Comparison of ENCODE assay signal across 16 mouse cellular contexts in genomic region chr17:15461921-15462495, GRCm38 (mm10). TPM values are rescaled to one million over a fixed set of nuclear protein-coding genes. Genes with fewer than 3 reads are reported as not detected.
DNase-seq lines count a peak whose midpoint lies in the region; ATAC-seq and TF ChIP-seq lines count a peak whose summit lies in the region.
"Had no signal": no experiment of that assay in that cellular context is flagged by ENCODE, and none has a peak within 500 bp of the region (broad histone marks: within the 10 kb centered on the region; RNA-seq: fewer than 3 reads in every experiment).

No protein-coding gene starts in this region.

- H3K36me3 ChIP-seq in limb, embryonic 13.5 days = peaks cover 7% of the 10 kb centered on the region; the same call in 1 of the 2 replicates
- peaks cover 15% of the 10 kb centered on the region for H3K36me3 ChIP-seq in limb, embryonic 10.5 days
- H3K36me3 ChIP-seq in heart, embryonic 12.5 days = peaks cover 4% of the 10 kb centered on the region
- H3K36me3 ChIP-seq in myocyte (ENCODE audit: control insufficient read depth, insufficient read depth) = no peaks in the 10 kb centered on the region
- no peaks in the 10 kb centered on the region for H3K36me3 ChIP-seq in kidney, adult 2 months (ENCODE audit: control insufficient read depth, insufficient read depth, low read length)
- H3K36me3 ChIP-seq: hindbrain, embryonic 15.5 days had no signal

- H3K27ac ChIP-seq in limb, embryonic 13.5 days = no peak overlapping the region
- H3K27ac ChIP-seq in limb, embryonic 10.5 days = no peak overlapping the region
- H3K27ac ChIP-seq in heart, embryonic 12.5 days (ENCODE audit: poor library complexity, severe bottlenecking) = peak overlapping the region; percentile 91
- no peak overlapping the region for H3K27ac ChIP-seq in kidney, adult 2 months (ENCODE audit: insufficient read depth, low read depth, low read length)
- H3K27ac ChIP-seq: hindbrain, embryonic 15.5 days; kidney, embryonic 15.5 days; midbrain, embryonic 13.5 days; neural tube, embryonic 13.5 days had no signal

- H3K9ac ChIP-seq in limb, embryonic 13.5 days = no peak overlapping the region
- no peak overlapping the region for H3K9ac ChIP-seq in heart, embryonic 12.5 days
- H3K9ac ChIP-seq: forebrain, postnatal 0 days; hindbrain, embryonic 15.5 days; kidney, embryonic 15.5 days; midbrain, embryonic 13.5 days; neural tube, embryonic 13.5 days had no signal

- no peaks in the 10 kb centered on the region for H3K9me3 ChIP-seq in limb, embryonic 13.5 days
- H3K9me3 ChIP-seq in limb, embryonic 10.5 days (replicated peaks) = no peaks in the 10 kb centered on the region
- no peaks in the 10 kb centered on the region for H3K9me3 ChIP-seq in heart, embryonic 12.5 days (replicated peaks)
- H3K9me3 ChIP-seq: hindbrain, embryonic 15.5 days; kidney, embryonic 15.5 days; midbrain, embryonic 13.5 days; neural tube, embryonic 13.5 days had no signal

- WGBS in limb, embryonic 13.5 days = 94% methylated on average over 6 of the region's 6 CpGs
- 94% methylated on average over 6 of the region's 6 CpGs for WGBS in limb, embryonic 10.5 days
- 59% methylated on average over 6 of the region's 6 CpGs for WGBS in heart, embryonic 12.5 days
- WGBS in kidney, adult 2 months = 88% methylated on average over 6 of the region's 6 CpGs

- H3K27me3 ChIP-seq in limb, embryonic 13.5 days = no peaks in the 10 kb centered on the region
- no peaks in the 10 kb centered on the region for H3K27me3 ChIP-seq in limb, embryonic 10.5 days (ENCODE audit: low read depth, poor library complexity, severe bottlenecking)
- no peaks in the 10 kb centered on the region for H3K27me3 ChIP-seq in heart, embryonic 12.5 days (replicated peaks)
- H3K27me3 ChIP-seq in myocyte (ENCODE audit: control insufficient read depth, insufficient read depth, insufficient read length) = no peaks in the 10 kb centered on the region
- H3K27me3 ChIP-seq in kidney, adult 2 months (replicated peaks; ENCODE audit: control insufficient read depth, insufficient read depth, low read length) = no peaks in the 10 kb centered on the region
- H3K27me3 ChIP-seq: hindbrain, embryonic 15.5 days; kidney, embryonic 15.5 days; midbrain, embryonic 13.5 days; neural tube, embryonic 13.5 days had no signal

- DNase-seq in limb, embryonic 10.5 days (ENCODE audit: low spot score) = no peak
- DNase-seq in gastrocnemius, adult 8-10 months (ENCODE audit: low spot score in 2 of 2) = peak; percentile 59 to 63
- no peak for DNase-seq in right cerebral cortex, postnatal 14 days
- no peak for DNase-seq in kidney, adult 2 months
- DNase-seq: cerebellum, postnatal 25 days; forebrain, postnatal 0 days; lung, postnatal 10 days; right cerebral cortex, postnatal 4 days had no signal

- no peak overlapping the region for H3K4me3 ChIP-seq in limb, embryonic 13.5 days
- no peak overlapping the region for H3K4me3 ChIP-seq in limb, embryonic 10.5 days
- H3K4me3 ChIP-seq in heart, embryonic 12.5 days = no peak overlapping the region
- H3K4me3 ChIP-seq in myocyte = no peak overlapping the region
- H3K4me3 ChIP-seq in kidney, adult 2 months (ENCODE audit: insufficient read depth, low read depth, low read length) = no peak overlapping the region
- H3K4me3 ChIP-seq: hindbrain, embryonic 15.5 days; kidney, embryonic 15.5 days; midbrain, embryonic 13.5 days; neural tube, embryonic 13.5 days had no signal

- TF ChIP-seq CTCF in kidney, adult 2 months (conservative IDR thresholded peaks at IDR 0.05; ENCODE audit: insufficient read depth, insufficient read length, low read depth, low read length) = no peak

- H3K4me1 ChIP-seq in limb, embryonic 13.5 days = no peaks in the 10 kb centered on the region
- no peaks in the 10 kb centered on the region for H3K4me1 ChIP-seq in limb, embryonic 10.5 days
- peaks cover 16% of the 10 kb centered on the region for H3K4me1 ChIP-seq in heart, embryonic 12.5 days (replicated peaks)
- no peaks in the 10 kb centered on the region for H3K4me1 ChIP-seq in kidney, adult 2 months (ENCODE audit: control insufficient read depth, insufficient read depth, low read length)
- H3K4me1 ChIP-seq: hindbrain, embryonic 15.5 days; kidney, embryonic 15.5 days; midbrain, embryonic 13.5 days; neural tube, embryonic 13.5 days had no signal

- no peak for TF ChIP-seq POLR2A in myocyte (IDR thresholded peaks at IDR 0.05; ENCODE audit: insufficient read length, low read depth)
- TF ChIP-seq POLR2A in kidney, adult 2 months (IDR thresholded peaks at IDR 0.05; ENCODE audit: low read depth, low read length) = no peak

- H3K79me2 ChIP-seq in myocyte (ENCODE audit: control insufficient read depth, insufficient read depth) = no peaks in the 10 kb centered on the region

- no peak overlapping the region for H3K4me2 ChIP-seq in limb, embryonic 13.5 days (replicated peaks)
- H3K4me2 ChIP-seq in heart, embryonic 12.5 days = peak overlapping the region; percentile 43
- peak overlapping the region; percentile 38 for H3K4me2 ChIP-seq in myocyte (ENCODE audit: low read depth)
- H3K4me2 ChIP-seq: hindbrain, embryonic 15.5 days; kidney, embryonic 15.5 days; midbrain, embryonic 13.5 days; neural tube, embryonic 13.5 days had no signal

- H3ac ChIP-seq in myocyte (ENCODE audit: control insufficient read depth, insufficient read length) = no peak overlapping the region

- 0 out of 2 replicates have a peak, but pooled peaks have one; percentile 51 for ATAC-seq in limb, embryonic 13.5 days (ENCODE audit: low FRiP score, low read depth)
- peak; percentile 72 for ATAC-seq in heart, embryonic 12.5 days (ENCODE audit: insufficient number of reproducible peaks, low FRiP score)
- no peak for ATAC-seq in megakaryocyte progenitor cell, adult 5-6 weeks (replicated peaks; ENCODE audit: poor library complexity)
- ATAC-seq: forebrain, postnatal 0 days; midbrain, embryonic 13.5 days had no signal

TF ChIP-seq in myocyte, 11 proteins besides CTCF, POLR2A, EP300 and RAD21:
- peak; percentile 92 for TF ChIP-seq TCF12 (IDR thresholded peaks at IDR 0.05; ENCODE audit: insufficient read depth, poor library complexity, severe bottlenecking)
- peak in 2 of 3 experiments; percentile 80 to 99 for TF ChIP-seq MYOG (IDR thresholded peaks at IDR 0.05; ENCODE audit: control insufficient read depth in 1 of 3, insufficient read depth in 1 of 3, insufficient read length in 2 of 3, low read depth in 2 of 3)
- peak; percentile 37 for TF ChIP-seq TCF3 (IDR thresholded peaks at IDR 0.05; ENCODE audit: insufficient read length, low read depth)
- no peak for TF ChIP-seq E2F4 (IDR thresholded peaks at IDR 0.05; ENCODE audit: insufficient read depth)
- TF ChIP-seq REST (IDR thresholded peaks at IDR 0.05; ENCODE audit: insufficient read depth, insufficient read length) = no peak
- peak; percentile 36 for TF ChIP-seq USF1 (IDR thresholded peaks at IDR 0.05; ENCODE audit: low read depth)
- peak; percentile 81 to 90 (median 82) for TF ChIP-seq MYOD1 (IDR thresholded peaks at IDR 0.05; ENCODE audit: control insufficient read depth in 1 of 3, insufficient read length in 2 of 3, low read depth in 2 of 3)
- TF ChIP-seq POLR2AphosphoS2 (IDR thresholded peaks at IDR 0.05; ENCODE audit: insufficient read length, low read depth) = no peak

RNA-seq across cellular contexts. Expression of gene Psmb1, which starts 37.5 kb away (rescaled TPM):
- 252 and 265 TPM in 2 replicates for polyA plus RNA-seq in limb, embryonic 13.5 days (2015; fragmentation: Nextera tagmentation; extraction: Ambion mirVana)
- polyA plus RNA-seq in limb, embryonic 10.5 days (2016; fragmentation: Nextera tagmentation; extraction: Ambion mirVana) = 286 and 310 TPM in 2 replicates
- total RNA-seq in gastrocnemius, adult 8-10 months (2022) = 100 to 1,000 TPM; 105 to 114 (median 112) TPM
- 199 and 201 TPM in 2 replicates for polyA plus RNA-seq in heart, embryonic 12.5 days (2016; fragmentation: Nextera tagmentation; extraction: Ambion mirVana)
- 220 TPM for polyA plus RNA-seq in myocyte (2012; fragmentation: generic; extraction: Trizol)
- 151 and 162 TPM in 2 replicates for total RNA-seq in megakaryocyte progenitor cell, adult 5-6 weeks (2015)
- total RNA-seq in megakaryocyte progenitor cell, adult 5-6 weeks (2017) = 167 and 190 TPM in 2 replicates
- polyA plus RNA-seq in kidney, adult 2 months (2012; rRNA removed) = 106 and 107 TPM in 2 replicates

RNA-seq across cellular contexts. Expression of gene Tbp, which starts 37.7 kb away (rescaled TPM):
- polyA plus RNA-seq in limb, embryonic 13.5 days (2015; fragmentation: Nextera tagmentation; extraction: Ambion mirVana) = 50.8 and 52.9 TPM in 2 replicates
- polyA plus RNA-seq in limb, embryonic 10.5 days (2016; fragmentation: Nextera tagmentation; extraction: Ambion mirVana) = 66.7 and 67.0 TPM in 2 replicates
- total RNA-seq in gastrocnemius, adult 8-10 months (2022) = 1 to 10 TPM; 5.9 to 9.4 (median 7.7) TPM
- 26.6 and 29.2 TPM in 2 replicates for polyA plus RNA-seq in heart, embryonic 12.5 days (2016; fragmentation: Nextera tagmentation; extraction: Ambion mirVana)
- 12.2 TPM for polyA plus RNA-seq in myocyte (2012; fragmentation: generic; extraction: Trizol)
- total RNA-seq in megakaryocyte progenitor cell, adult 5-6 weeks (2015) = 83.4 and 106 TPM in 2 replicates
- total RNA-seq in megakaryocyte progenitor cell, adult 5-6 weeks (2017) = 43.5 and 58.8 TPM in 2 replicates
- polyA plus RNA-seq in kidney, adult 2 months (2012; rRNA removed) = 39.7 and 44.8 TPM in 2 replicates

Comparison
In these comparisons a context has a peak if more than half of its experiments do, and no peak if none do; other contexts are left out.
1. DNase-seq: peak in gastrocnemius, adult 8-10 months (2 of 2); none in limb, embryonic 10.5 days (single experiment), right cerebral cortex, postnatal 14 days (single experiment) and kidney, adult 2 months (single experiment).